Mouse (Mus musculus) lung, postnatal 0 days (tissue): ENCODE data around the gene Ddr2. TPM values are rescaled to one million over a fixed set of nuclear protein-coding genes. Genes with fewer than 3 reads are reported as not detected.

Experiments used
- ATAC-seq: fragments of 200-750 bp; cut with Nextera tagmentation; 2 replicates; pipeline ENCODE4 v1.8.0; 2017; ENCODE audit warnings: moderate library complexity
- DNase-seq: peaks from one replicate; pipeline ENCODE4 v3.0.0-alpha.2; 2016; ENCODE audit warnings: low spot score
- H3K27ac ChIP-seq: fragments of 300-500 bp; sonication (generic); 2 replicates; pipeline ENCODE4 v1.5.1; 2014; ENCODE audit warnings: antibody characterized with exemption, mild to moderate bottlenecking, low read length, mixed read lengths
- H3K27me3 ChIP-seq: fragments of 300-500 bp; sonication (generic); replicated peaks from 2 replicates; pipeline ENCODE4 v1.6.1; 2014; ENCODE audit warnings: low read length, mixed read lengths; ENCODE audit not compliant: insufficient read depth
- H3K36me3 ChIP-seq: fragments of 300-500 bp; sonication (generic); 2 replicates; pipeline ENCODE4 v1.6.1; 2014; ENCODE audit warnings: low read length, mixed read lengths; ENCODE audit not compliant: insufficient read depth
- H3K4me1 ChIP-seq: fragments of 300-500 bp; sonication (generic); 2 replicates; pipeline ENCODE4 v1.6.1; 2014; ENCODE audit warnings: antibody characterized with exemption, low read depth, low read length, mixed read lengths; ENCODE audit not compliant: insufficient read depth
- H3K4me2 ChIP-seq: fragments of 300-500 bp; sonication (generic); replicated peaks from 2 replicates; pipeline ENCODE4 v1.6.1; 2014; ENCODE audit warnings: low read depth, mild to moderate bottlenecking, low read length, moderate library complexity, mixed read lengths
- H3K4me3 ChIP-seq: fragments of 300-500 bp; sonication (generic); 2 replicates; pipeline ENCODE4 v1.5.1; 2014; ENCODE audit warnings: low read depth, low read length
- H3K9ac ChIP-seq: fragments of 300-500 bp; sonication (generic); replicated peaks from 2 replicates; pipeline ENCODE4 v1.6.1; 2014; ENCODE audit warnings: low read depth, mild to moderate bottlenecking
- H3K9me3 ChIP-seq: fragments of 300-500 bp; sonication (generic); 2 replicates; pipeline ENCODE4 v1.6.1; 2016; ENCODE audit warnings: low read length, mixed read lengths
- CTCF ChIP-seq: IDR thresholded peaks from 2 replicates; pipeline ENCODE4 v1.5.1; 2016; ENCODE audit warnings: antibody characterized with exemption, mild to moderate bottlenecking
- EP300 ChIP-seq: IDR thresholded peaks from 2 replicates; pipeline ENCODE4 v1.6.1; 2016; ENCODE audit warnings: antibody characterized with exemption, mild to moderate bottlenecking, control low read depth
- WGBS: fragments of 180-500 bp; shearing (Covaris S2); extraction: QIAGEN DNeasy Blood & Tissue Kit; methylation state at CpG from one replicate; pipeline ENCODE4 v1.1.7; 2014; 5-methylcytosine and 5-hydroxymethylcytosine counted together
- polyA plus RNA-seq: library from polyadenylated mRNA; unstranded; fragments of >200 nt; fragmentation: Nextera tagmentation; extraction: Ambion mirVana; gene quantifications from 2 replicates; pipeline ENCODE4 v1.2.1, GENCODE M21; 2015

Ddr2 gene
- polyA plus RNA-seq, 1 experiment from 2014 or later = 20.6 TPM

DNA sequence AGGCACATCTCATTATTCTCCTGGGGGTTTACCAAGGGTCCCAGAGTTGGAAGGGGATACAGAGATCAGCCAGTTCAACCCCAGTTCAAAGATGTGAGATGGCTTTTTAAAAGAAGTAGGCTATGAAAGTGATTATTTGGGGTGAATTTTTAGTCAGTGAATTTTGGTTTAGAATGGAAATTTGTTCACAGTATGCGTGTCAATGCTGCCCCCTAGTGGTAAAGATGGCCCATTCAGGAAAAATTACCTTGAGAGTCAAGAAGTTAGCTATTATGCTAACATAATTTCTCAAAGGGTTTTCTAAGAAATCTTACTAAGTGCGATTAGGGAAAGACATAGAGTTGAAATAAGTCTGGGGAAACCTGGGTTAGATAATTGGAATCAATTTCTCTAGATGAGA, 171.2 kb downstream of the Ddr2 start:
- 4% methylated on average over 2 of the region's 2 CpGs for WGBS
- Histone ChIP-seq H3K36me3 (no peaks in the 10 kb centered on the region), H3K4me1 (no peaks in the 10 kb centered on the region), H3K9me3 (no peaks in the 10 kb centered on the region), H3K9ac (no peak overlapping the region), H3K27ac (no peak overlapping the region), H3K27me3 (no peaks in the 10 kb centered on the region), H3K4me2 (no peak overlapping the region), H3K4me3 (no peak overlapping the region)
- no peak for ATAC-seq
- TF ChIP-seq EP300 (no peak), CTCF (peak; percentile 84)
- DNase-seq = peak; percentile 57

DNA sequence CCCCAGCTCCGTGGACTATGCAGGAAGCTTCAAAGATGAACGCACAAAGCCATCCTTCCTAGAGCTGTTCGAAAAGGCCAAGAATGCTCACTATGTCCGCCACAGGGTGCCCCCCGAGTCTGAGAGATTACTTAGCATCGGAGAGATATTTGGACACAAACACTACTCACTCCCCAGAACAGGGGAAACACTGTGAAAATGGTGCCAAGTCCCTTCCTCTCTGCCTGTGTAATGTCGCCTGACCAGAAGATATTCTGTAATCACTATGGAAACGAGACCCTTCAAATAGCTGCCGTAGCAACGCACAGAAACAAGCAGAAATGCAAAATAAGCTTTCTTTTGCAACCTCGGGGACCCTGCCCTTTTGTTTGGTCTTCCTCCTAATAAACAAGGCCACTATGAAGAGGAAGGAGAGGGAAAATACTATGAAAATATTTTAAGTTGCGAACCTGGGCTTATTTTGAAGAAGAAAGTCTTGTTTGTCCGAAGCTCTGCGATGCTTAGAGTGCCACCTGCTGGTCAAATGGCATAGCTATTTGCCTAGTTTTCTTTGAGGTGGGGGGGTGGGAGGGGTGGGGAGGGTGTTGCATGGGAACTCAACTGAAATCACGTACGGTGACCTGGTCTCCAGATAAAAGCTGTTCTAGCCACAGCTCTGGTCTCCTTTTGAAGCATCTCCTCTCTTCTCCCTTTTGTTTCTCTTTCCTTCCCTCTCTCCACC, 176.4 kb downstream of the Ddr2 start:
- Histone ChIP-seq H3K4me1 (no peaks in the 10 kb centered on the region), H3K36me3 (no peaks in the 10 kb centered on the region), H3K4me2 (peak overlapping the region; percentile 39), H3K9me3 (no peaks in the 10 kb centered on the region), H3K27ac (no peak overlapping the region), H3K9ac (no peak overlapping the region), H3K4me3 (peak overlapping the region; percentile 21; the same call in 1 of the 2 replicates), H3K27me3 (no peaks in the 10 kb centered on the region)
- WGBS = 35% methylated on average over 16 of the region's 16 CpGs
- peak; percentile 73 for TF ChIP-seq CTCF
- no peak for TF ChIP-seq EP300
- peak; percentile 76 for DNase-seq
- ATAC-seq = peak; percentile 41

DNA sequence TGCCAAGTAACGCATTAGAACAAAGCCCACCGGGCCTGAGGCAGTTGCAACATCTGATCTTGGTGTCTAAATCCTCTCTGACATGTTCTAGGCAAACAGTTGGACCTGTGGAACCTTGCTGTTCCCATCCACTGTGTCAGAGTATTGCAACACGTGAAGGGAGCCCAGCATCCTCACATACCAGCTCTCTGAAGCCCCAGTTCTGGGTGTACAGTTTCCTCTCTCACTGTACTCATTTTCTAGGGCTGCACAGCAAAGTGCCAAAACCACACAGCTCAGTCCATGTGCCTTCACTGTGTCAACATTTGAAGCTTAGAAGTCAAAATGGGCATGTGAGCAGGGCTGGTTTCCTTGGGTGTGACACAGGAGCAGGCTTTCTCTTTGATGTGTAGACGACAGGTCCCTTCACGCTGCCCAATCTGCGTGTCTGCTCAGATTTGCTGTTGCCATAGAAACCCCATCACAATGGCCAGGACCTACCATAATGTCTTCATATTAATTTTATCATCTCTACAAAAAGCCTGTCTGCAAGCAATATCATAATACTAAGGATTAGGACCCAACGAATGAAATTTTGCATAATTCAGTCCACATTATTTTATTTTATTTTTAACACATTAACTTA, 178.3 kb downstream of the Ddr2 start:
- DNase-seq = no peak
- no peak overlapping the region for H3K4me3 ChIP-seq
- H3K27me3 ChIP-seq = no peaks in the 10 kb centered on the region
- no peak overlapping the region for H3K9ac ChIP-seq
- no peak overlapping the region for H3K27ac ChIP-seq
- WGBS = 69% methylated on average over 7 of the region's 7 CpGs
- no peaks in the 10 kb centered on the region for H3K36me3 ChIP-seq
- no peak for ATAC-seq
- H3K4me2 ChIP-seq = no peak overlapping the region
- no peaks in the 10 kb centered on the region for H3K4me1 ChIP-seq
- no peak for TF ChIP-seq EP300
- no peak for TF ChIP-seq CTCF
- no peaks in the 10 kb centered on the region for H3K9me3 ChIP-seq

DNA sequence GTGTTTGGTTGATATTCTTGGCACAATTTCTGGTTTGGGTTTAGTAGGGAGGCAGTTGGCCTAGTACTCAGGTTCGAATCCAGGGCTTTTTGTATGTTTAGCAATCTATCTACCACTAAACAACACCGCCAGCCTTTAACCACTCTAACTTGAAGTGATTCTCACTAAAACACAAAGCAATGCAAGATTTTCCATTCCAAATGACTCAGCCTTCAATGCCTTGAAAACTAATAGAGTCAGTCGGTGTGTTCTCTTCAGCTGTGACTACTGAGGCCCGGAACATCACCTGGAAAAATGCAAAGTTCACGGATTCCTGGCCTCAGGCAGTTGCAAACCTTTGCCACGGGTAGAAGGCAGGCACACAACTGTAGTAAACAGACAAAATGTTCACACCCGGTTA, 178.9 kb downstream of the Ddr2 start:
- no peak overlapping the region for H3K9ac ChIP-seq
- TF ChIP-seq CTCF (no peak), EP300 (no peak)
- no peaks in the 10 kb centered on the region for H3K4me1 ChIP-seq
- WGBS = 75% methylated on average over 7 of the region's 7 CpGs
- no peak for DNase-seq
- ATAC-seq = no peak
- no peaks in the 10 kb centered on the region for H3K27me3 ChIP-seq
- no peak overlapping the region for H3K4me3 ChIP-seq
- H3K27ac ChIP-seq = no peak overlapping the region
- H3K36me3 ChIP-seq = no peaks in the 10 kb centered on the region
- H3K9me3 ChIP-seq = no peaks in the 10 kb centered on the region
- no peak overlapping the region for H3K4me2 ChIP-seq

DNA sequence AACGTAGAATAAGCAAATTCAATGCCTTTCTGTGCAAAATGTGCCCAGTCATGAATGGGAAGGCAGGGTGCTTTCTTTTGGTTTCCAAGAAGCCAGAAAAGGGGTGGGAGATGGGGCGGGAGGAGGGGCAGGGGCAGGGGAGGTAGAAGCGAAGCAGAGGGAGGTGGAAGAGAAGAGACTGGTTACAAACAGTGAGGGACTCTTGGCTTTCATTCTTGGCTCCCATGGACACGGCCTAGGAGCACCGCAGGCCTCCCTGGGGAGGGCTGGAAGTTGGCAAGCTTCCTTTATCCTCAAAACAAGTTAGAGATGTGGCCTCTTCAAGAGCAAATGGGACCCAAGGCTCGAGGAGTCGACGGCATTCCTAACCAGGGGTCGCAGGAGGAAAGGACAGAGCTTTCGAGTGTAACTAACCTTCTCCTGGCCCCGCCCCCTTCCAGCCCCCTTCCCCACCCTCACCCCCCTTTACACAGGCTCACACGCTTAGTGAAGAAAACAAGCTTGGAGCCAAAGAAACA, 182.0 kb downstream of the Ddr2 start, which contains the start of gene Ccdc190:
TSS of gene Ccdc190 (plus strand) at position 195 of the 518 bp plus-strand sequence.
- Histone ChIP-seq H3K9me3 (no peaks in the 10 kb centered on the region), H3K4me3 (no peak within 1 kb of the TSS), H3K27me3 (no peaks in the 10 kb centered on the region), H3K4me2 (peak within 1 kb of the TSS; percentile 36; the same call in 1 of the 2 replicates), H3K36me3 (no peaks in the 10 kb centered on the region), H3K27ac (no peak within 1 kb of the TSS), H3K9ac (no peak within 1 kb of the TSS), H3K4me1 (no peaks in the 10 kb centered on the region)
- TF ChIP-seq EP300 (no peak), CTCF (no peak)
- ATAC-seq (peak; percentile 37; the same call in 1 of the 2 replicates), DNase-seq (no peak)
- 14% methylated on average over 12 of the region's 12 CpGs for WGBS

DNA sequence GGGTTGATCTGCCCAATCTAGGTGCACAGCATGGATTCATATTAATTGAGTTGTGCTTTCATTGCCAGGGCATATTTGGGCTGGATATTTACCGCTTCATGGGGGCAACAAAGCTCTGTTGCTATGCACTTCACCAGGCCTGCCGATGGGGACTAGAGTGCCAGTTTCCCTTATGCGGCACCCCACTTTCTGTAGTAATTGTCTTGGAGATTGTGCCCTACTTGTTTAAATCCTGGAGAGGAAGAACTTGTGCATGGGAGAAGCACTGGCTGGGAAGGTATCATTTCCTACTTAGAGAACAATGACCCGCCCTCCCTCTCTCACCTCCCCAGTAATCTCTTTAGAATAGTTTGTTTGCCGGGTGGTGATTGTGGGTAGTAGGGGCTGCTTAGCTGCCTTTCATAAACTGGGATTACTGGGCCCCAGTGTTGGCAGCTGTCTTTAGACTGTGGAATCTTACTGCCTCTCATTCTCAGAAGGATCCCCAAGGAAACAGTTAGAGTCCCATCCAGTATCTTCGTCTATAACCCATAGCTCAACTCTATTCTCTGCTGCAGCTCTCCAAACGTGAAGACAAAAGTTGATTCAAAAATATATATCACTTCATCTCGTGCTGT, 182.7 kb downstream of the Ddr2 start:
- TF ChIP-seq EP300 (no peak), CTCF (no peak)
- H3K4me1 ChIP-seq = no peaks in the 10 kb centered on the region
- WGBS = 59% methylated on average over 8 of the region's 8 CpGs
- no peaks in the 10 kb centered on the region for H3K9me3 ChIP-seq
- no peak overlapping the region for H3K27ac ChIP-seq
- ATAC-seq = no peak
- no peaks in the 10 kb centered on the region for H3K27me3 ChIP-seq
- no peak overlapping the region for H3K4me2 ChIP-seq
- DNase-seq = no peak
- H3K9ac ChIP-seq = no peak overlapping the region
- H3K4me3 ChIP-seq = no peak overlapping the region
- H3K36me3 ChIP-seq = no peaks in the 10 kb centered on the region
